Mouse (Mus musculus): ENCODE data around the gene Ccdc169.
"Not testable (repeated sequence)": the region's sequence is repeated elsewhere in the genome, so short reads cannot be mapped to it uniquely, and the experiment has no call there.

Gene Ccdc169

GRCm38 (mm10) chr3:55193351-55193750 lies 56.2 kb downstream of the Ccdc169 start:
- DNase-seq (ENCODE audit: extremely low spot score, low read depth, low spot score), result no peak

- no peak for DNase-seq (ENCODE audit: extremely low spot score, low read depth, low spot score)
These were observed 57.7 kb downstream of the Ccdc169 start for GRCm38 (mm10) chr3:55194792-55195191.

- DNase-seq (ENCODE audit: extremely low spot score, low read depth, low spot score), result no peak
These were observed 58.6 kb downstream of the Ccdc169 start for GRCm38 (mm10) chr3:55195581-55196327.

- no peak for DNase-seq (ENCODE audit: extremely low spot score, low read depth, low spot score)
These were observed 59.2 kb downstream of the Ccdc169 start for GRCm38 (mm10) chr3:55196328-55196710.

- DNase-seq (ENCODE audit: extremely low spot score, low read depth, low spot score), result not testable (repeated sequence)
These were observed 66.5 kb downstream of the Ccdc169 start for GRCm38 (mm10) chr3:55203621-55204020.

GRCm38 (mm10) chr3:55206413-55206812 lies 69.3 kb downstream of the Ccdc169 start:
- DNase-seq (ENCODE audit: extremely low spot score, low read depth, low spot score), result no peak

- no peak for DNase-seq (ENCODE audit: extremely low spot score, low read depth, low spot score)
These were observed 70.5 kb downstream of the Ccdc169 start for GRCm38 (mm10) chr3:55207665-55208064.

- DNase-seq (ENCODE audit: extremely low spot score, low read depth, low spot score), result no peak
These were observed 75.1 kb downstream of the Ccdc169 start for GRCm38 (mm10) chr3:55212254-55212653.

GRCm38 (mm10) chr3:55213785-55214184 lies 76.6 kb downstream of the Ccdc169 start:
- no peak for DNase-seq (ENCODE audit: extremely low spot score, low read depth, low spot score)

GRCm38 (mm10) chr3:55214413-55214812 lies 77.3 kb downstream of the Ccdc169 start:
- no peak for DNase-seq (ENCODE audit: extremely low spot score, low read depth, low spot score)

GRCm38 (mm10) chr3:55222502-55222901 lies 85.4 kb downstream of the Ccdc169 start:
- no peak for DNase-seq (ENCODE audit: extremely low spot score, low read depth, low spot score)
